Comparison of ENCODE assay signal across 8 mouse cellular contexts in the genomic region with DNA sequence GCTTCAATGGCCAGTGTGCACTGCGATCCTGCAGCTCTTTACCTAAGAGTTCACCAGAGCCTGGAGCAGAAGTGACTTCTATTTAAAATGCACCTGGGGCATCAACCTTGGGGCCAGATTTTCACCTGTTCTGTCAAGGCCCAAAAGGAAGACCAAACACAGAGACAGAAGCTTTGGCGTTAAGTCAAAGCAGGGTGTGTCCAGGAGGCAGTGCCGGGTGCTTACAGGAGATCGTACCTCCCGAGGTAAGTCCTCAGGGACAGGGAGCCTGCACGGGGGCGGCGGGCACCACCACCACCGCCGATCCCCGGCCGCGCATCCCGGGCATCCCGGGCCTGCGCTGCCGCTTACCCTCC. TPM values are rescaled to one million over a fixed set of nuclear protein-coding genes. Genes with fewer than 3 reads are reported as not detected.
DNase-seq lines count a peak whose midpoint lies in the region; ATAC-seq lines count a peak whose summit lies in the region.

No protein-coding gene starts in this region.

- peak overlapping the region; percentile 92 for H3K4me2 ChIP-seq in heart, embryonic 13.5 days
- H3K4me2 ChIP-seq in forebrain, embryonic 12.5 days = peak overlapping the region; percentile 80
- peak overlapping the region; percentile 89 for H3K4me2 ChIP-seq in liver, embryonic 15.5 days

- H3K9me3 ChIP-seq in heart, embryonic 13.5 days = no peaks in the 10 kb centered on the region
- no peaks in the 10 kb centered on the region for H3K9me3 ChIP-seq in forebrain, embryonic 12.5 days
- H3K9me3 ChIP-seq in liver, embryonic 15.5 days (replicated peaks) = no peaks in the 10 kb centered on the region

- DNase-seq in heart, postnatal 4 days = no peak
- DNase-seq in ES-CJ7 (ENCODE audit: low read depth, low spot score) = peak; percentile 27
- no peak for DNase-seq in adrenal gland, adult 2 months
- no peak for DNase-seq in urinary bladder, postnatal 14 days (ENCODE audit: low spot score)
- DNase-seq in layer of hippocampus, adult 9-11 months = no peak

- H3K9ac ChIP-seq in heart, embryonic 13.5 days = peak overlapping the region; percentile 97
- H3K9ac ChIP-seq in forebrain, embryonic 12.5 days = peak overlapping the region; percentile 97
- H3K9ac ChIP-seq in liver, embryonic 15.5 days = peak overlapping the region; percentile 72

- H3K36me3 ChIP-seq in heart, embryonic 13.5 days = 0 out of 2 replicates have a peak, but pooled peaks cover 4% of the 10 kb centered on the region
- no peaks in the 10 kb centered on the region for H3K36me3 ChIP-seq in forebrain, embryonic 12.5 days (replicated peaks)
- H3K36me3 ChIP-seq in liver, embryonic 15.5 days (replicated peaks) = peaks cover 6% of the 10 kb centered on the region; the same call in 1 of the 2 replicates

- under 1% methylated on average over 17 of the region's 17 CpGs for WGBS in heart, embryonic 13.5 days
- under 1% methylated on average over 17 of the region's 17 CpGs for WGBS in forebrain, embryonic 12.5 days
- under 1% methylated on average over 17 of the region's 17 CpGs for WGBS in liver, embryonic 15.5 days (ENCODE audit: insufficient replicate concordance)

- H3K27ac ChIP-seq in heart, embryonic 13.5 days (replicated peaks) = peak overlapping the region; percentile 95
- peak overlapping the region; percentile 94 for H3K27ac ChIP-seq in forebrain, embryonic 12.5 days
- H3K27ac ChIP-seq in liver, embryonic 15.5 days (replicated peaks) = peak overlapping the region; percentile 98

- H3K27me3 ChIP-seq in heart, embryonic 13.5 days (replicated peaks) = peaks cover 6% of the 10 kb centered on the region
- no peaks in the 10 kb centered on the region for H3K27me3 ChIP-seq in forebrain, embryonic 12.5 days
- H3K27me3 ChIP-seq in liver, embryonic 15.5 days = no peaks in the 10 kb centered on the region

- ATAC-seq in heart, embryonic 13.5 days (ENCODE audit: extremely low read depth, insufficient number of reproducible peaks, low FRiP score, low TSS enrichment) = peak; percentile 26; the same call in 1 of the 2 replicates
- ATAC-seq in forebrain, embryonic 12.5 days (ENCODE audit: low FRiP score) = no peak
- peak; percentile 44 for ATAC-seq in liver, embryonic 15.5 days (ENCODE audit: insufficient read depth)

- H3K4me1 ChIP-seq in heart, embryonic 13.5 days = peaks cover 26% of the 10 kb centered on the region
- peaks cover 29% of the 10 kb centered on the region for H3K4me1 ChIP-seq in forebrain, embryonic 12.5 days
- peaks cover 37% of the 10 kb centered on the region for H3K4me1 ChIP-seq in liver, embryonic 15.5 days (replicated peaks)

- H3K4me3 ChIP-seq in heart, embryonic 13.5 days = peak overlapping the region; percentile 91
- H3K4me3 ChIP-seq in forebrain, embryonic 12.5 days (replicated peaks) = peak overlapping the region; percentile 95
- peak overlapping the region; percentile 81 for H3K4me3 ChIP-seq in liver, embryonic 15.5 days (replicated peaks)

RNA-seq across cellular contexts. Expression of a gene that starts 0.5 kb away (rescaled TPM):
- polyA plus RNA-seq in heart, embryonic 13.5 days (2015; fragmentation: Nextera tagmentation; extraction: Ambion mirVana) = 27.5 and 30.5 TPM in 2 replicates
- 10 to 100 TPM; 19.7 to 20.6 TPM for total RNA-seq in heart, postnatal 4 days (2021)
- 74.2 and 80.9 TPM in 2 replicates for polyA plus RNA-seq in forebrain, embryonic 12.5 days (2016; fragmentation: Nextera tagmentation; extraction: Ambion mirVana)
- 19.1 and 19.2 TPM in 2 replicates for polyA plus RNA-seq in liver, embryonic 15.5 days (2015; fragmentation: Nextera tagmentation; extraction: Ambion mirVana)
- total RNA-seq in adrenal gland, adult 2 months (2021) = 10 to 100 TPM; 28.3 to 34.2 TPM
- 20.9 and 24.4 TPM in 2 replicates for polyA plus RNA-seq in adrenal gland, adult 2 months (2012; rRNA removed)

RNA-seq across cellular contexts. Expression of a gene that starts 47.2 kb away (rescaled TPM):
- 3.0 and 3.3 TPM in 2 replicates for polyA plus RNA-seq in heart, embryonic 13.5 days (2015; fragmentation: Nextera tagmentation; extraction: Ambion mirVana)
- 1 to 10 TPM; 2.0 to 2.1 TPM for total RNA-seq in heart, postnatal 4 days (2021)
- 3.8 and 4.2 TPM in 2 replicates for polyA plus RNA-seq in forebrain, embryonic 12.5 days (2016; fragmentation: Nextera tagmentation; extraction: Ambion mirVana)
- polyA plus RNA-seq in liver, embryonic 15.5 days (2015; fragmentation: Nextera tagmentation; extraction: Ambion mirVana) = 14.9 and 15.3 TPM in 2 replicates
- 1 to 10 TPM; 3.4 to 6.5 TPM for total RNA-seq in adrenal gland, adult 2 months (2021)
- 16.4 and 23.6 TPM in 2 replicates for polyA plus RNA-seq in adrenal gland, adult 2 months (2012; rRNA removed)

RNA-seq across cellular contexts. Expression of a gene that starts 56.4 kb away (rescaled TPM):
- 1.0 and 1.2 TPM in 2 replicates for polyA plus RNA-seq in heart, embryonic 13.5 days (2015; fragmentation: Nextera tagmentation; extraction: Ambion mirVana)
- 1 to 10 TPM; 4.4 to 4.6 TPM for total RNA-seq in heart, postnatal 4 days (2021)
- 1.6 and 2.2 TPM in 2 replicates for polyA plus RNA-seq in forebrain, embryonic 12.5 days (2016; fragmentation: Nextera tagmentation; extraction: Ambion mirVana)
- 0.59 and 0.62 TPM in 2 replicates for polyA plus RNA-seq in liver, embryonic 15.5 days (2015; fragmentation: Nextera tagmentation; extraction: Ambion mirVana)
- 1 to 10 TPM; 6.8 to 9.2 TPM for total RNA-seq in adrenal gland, adult 2 months (2021)
- polyA plus RNA-seq in adrenal gland, adult 2 months (2012; rRNA removed) = 0.75 and 1.2 TPM in 2 replicates

RNA-seq across cellular contexts. Expression of a gene that starts 59.3 kb away (rescaled TPM):
- polyA plus RNA-seq in heart, embryonic 13.5 days (2015; fragmentation: Nextera tagmentation; extraction: Ambion mirVana) = 6.9 and 9.0 TPM in 2 replicates
- 10 to 100 TPM in 1 of 2 experiments, 1 to 10 TPM in 1; 9.4 to 11.7 TPM for total RNA-seq in heart, postnatal 4 days (2021)
- polyA plus RNA-seq in forebrain, embryonic 12.5 days (2016; fragmentation: Nextera tagmentation; extraction: Ambion mirVana) = 7.3 and 8.5 TPM in 2 replicates
- polyA plus RNA-seq in liver, embryonic 15.5 days (2015; fragmentation: Nextera tagmentation; extraction: Ambion mirVana) = 43.0 and 45.5 TPM in 2 replicates
- total RNA-seq in adrenal gland, adult 2 months (2021) = 1 to 10 TPM; 5.6 TPM
- polyA plus RNA-seq in adrenal gland, adult 2 months (2012; rRNA removed) = 1.7 and 2.1 TPM in 2 replicates
